Mouse (Mus musculus): ENCODE results near the gene Mllt3.

- no peak for TF ChIP-seq E2F4 (IDR thresholded peaks at IDR 0.05; ENCODE audit: borderline replicate concordance, low read depth, low read length)
- TF ChIP-seq CTCF (IDR thresholded peaks at IDR 0.05 in 2 of 3, conservative IDR thresholded peaks at IDR 0.05 in 1 of 3; ENCODE audit: control insufficient read depth in 1 of 3, insufficient read depth in 1 of 3, low read depth in 2 of 3, low read length in 3 of 3, poor library complexity in 1 of 3, severe bottlenecking in 1 of 3): no peak
- TF ChIP-seq POLR2A (IDR thresholded peaks at IDR 0.05; ENCODE audit: control insufficient read depth in 1 of 2, insufficient read depth in 1 of 2, low read depth in 1 of 2, low read length in 2 of 2, poor library complexity in 1 of 2): no peak
- no peak for TF ChIP-seq USF1 (IDR thresholded peaks at IDR 0.05; ENCODE audit: low read depth, low read length)
These were observed 282.2 kb downstream of the Mllt3 start for GRCm38 (mm10) chr4:87750856-87751514.

Measured in MEL (cell line).